Mouse (Mus musculus) brain, embryonic 14.5 days (tissue): ENCODE data around the gene Xpo1.

ENCODE experiments used
- CTCF ChIP-seq: fragments of 200-500 bp; IDR thresholded peaks from 2 replicates; pipeline ENCODE4 v1.5.1; 2012; ENCODE audit warnings: inconsistent platforms, mild to moderate bottlenecking, moderate library complexity, borderline replicate concordance; ENCODE audit not compliant: insufficient read depth, insufficient read length; ENCODE audit errors: extremely low read depth
- POLR2A ChIP-seq: fragments of 200-500 bp; IDR thresholded peaks from 2 replicates; pipeline ENCODE4 v1.6.1; 2012; ENCODE audit warnings: mild to moderate bottlenecking, inconsistent platforms, borderline replicate concordance; ENCODE audit not compliant: poor library complexity, insufficient read depth, insufficient read length, severe bottlenecking; ENCODE audit errors: extremely low read depth

DNA sequence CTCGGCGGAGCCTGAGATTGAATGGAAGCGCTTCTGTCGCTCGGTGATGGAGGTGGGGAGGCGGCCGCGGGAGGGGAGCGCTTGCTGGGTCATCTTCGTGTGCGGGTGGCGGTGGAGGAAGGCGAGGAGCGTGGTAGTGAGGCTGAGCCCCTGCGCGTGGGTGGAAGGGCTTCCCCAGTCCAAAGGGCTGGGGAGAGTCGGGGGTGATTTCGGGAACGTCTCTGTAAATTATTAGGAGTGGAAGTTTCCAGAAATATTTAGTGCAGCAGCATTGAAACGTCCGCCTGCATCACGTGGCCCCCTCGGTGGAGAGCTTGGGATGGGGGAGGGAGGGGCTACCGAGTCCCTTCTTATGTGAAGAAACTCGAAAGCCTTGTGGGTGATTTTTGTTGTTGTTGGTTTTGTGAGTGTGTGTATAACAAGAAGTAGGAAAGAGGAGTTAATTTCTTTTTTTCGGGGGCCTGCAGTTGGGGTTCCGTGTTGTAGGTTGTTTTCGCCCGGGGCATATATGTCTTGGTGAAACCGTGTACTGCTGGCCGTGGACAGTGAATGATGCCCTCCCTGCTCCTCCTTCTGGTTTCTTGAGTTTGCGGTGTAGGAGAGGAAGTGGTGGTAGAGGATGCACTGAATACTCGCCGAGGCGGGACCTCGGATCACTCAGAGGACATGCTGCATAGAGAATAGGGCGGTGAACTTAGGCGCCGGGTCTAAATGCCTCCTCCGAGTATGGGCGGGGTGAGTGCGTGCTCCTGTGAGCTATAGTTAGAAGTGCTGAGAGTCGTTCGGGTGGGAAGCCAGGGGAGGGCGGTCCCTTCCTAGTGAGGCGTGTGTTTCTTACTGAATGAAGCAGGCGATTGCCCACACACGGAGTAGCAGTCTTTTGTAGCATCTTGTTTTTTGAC lies 1.2 kb downstream of the Xpo1 start:
- TF ChIP-seq POLR2A (no peak), CTCF (no peak)
